Mouse (Mus musculus) cerebellum, postnatal 4 days (tissue): ENCODE data around the gene Lmo4.

Source experiments
- DNase-seq, 2 experiments: peaks; one replicate each; pipeline ENCODE4 v3.0.0; 2022; ENCODE audit warnings: low spot score in 2 of 2, mixed read lengths in 1 of 2

Lmo4 gene

DNA sequence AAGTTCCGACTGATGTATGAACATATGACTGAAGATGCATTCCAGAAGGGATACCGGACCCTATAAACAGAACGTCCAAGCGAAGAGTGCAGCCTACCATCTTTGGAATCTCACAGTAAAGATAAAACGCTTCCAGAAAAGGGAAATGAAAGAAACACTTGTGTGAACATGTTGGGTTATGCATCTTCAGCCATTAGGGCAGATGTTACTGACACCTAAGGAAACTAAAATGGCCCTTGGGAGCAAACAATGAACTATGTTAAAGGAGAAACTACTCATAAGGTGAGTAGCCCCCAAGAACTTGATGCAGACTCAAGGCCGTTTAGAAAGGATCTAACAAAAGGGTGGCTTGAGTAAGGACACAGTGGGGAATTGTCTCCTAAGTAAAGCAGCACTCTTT is 54.0 kb downstream of the Lmo4 start:
- DNase-seq = no peak

DNA sequence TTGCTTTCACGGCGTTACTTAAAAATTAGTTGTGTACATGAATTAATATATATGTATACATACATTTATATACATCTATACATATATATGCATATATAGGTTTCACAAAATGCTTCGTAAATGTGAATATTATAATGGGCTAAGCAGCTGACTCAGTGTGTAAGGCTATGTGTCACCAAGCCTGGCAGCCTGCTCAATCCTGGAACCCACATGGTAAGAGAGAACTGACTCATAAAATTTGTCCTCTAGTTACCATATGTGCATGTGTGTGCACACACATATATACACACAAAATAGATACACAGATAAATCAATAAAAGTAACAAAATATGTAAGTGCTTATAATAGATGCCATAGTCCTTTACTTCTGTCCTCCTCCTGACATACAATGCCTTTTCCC is 56.8 kb downstream of the Lmo4 start:
- DNase-seq = no peak

DNA sequence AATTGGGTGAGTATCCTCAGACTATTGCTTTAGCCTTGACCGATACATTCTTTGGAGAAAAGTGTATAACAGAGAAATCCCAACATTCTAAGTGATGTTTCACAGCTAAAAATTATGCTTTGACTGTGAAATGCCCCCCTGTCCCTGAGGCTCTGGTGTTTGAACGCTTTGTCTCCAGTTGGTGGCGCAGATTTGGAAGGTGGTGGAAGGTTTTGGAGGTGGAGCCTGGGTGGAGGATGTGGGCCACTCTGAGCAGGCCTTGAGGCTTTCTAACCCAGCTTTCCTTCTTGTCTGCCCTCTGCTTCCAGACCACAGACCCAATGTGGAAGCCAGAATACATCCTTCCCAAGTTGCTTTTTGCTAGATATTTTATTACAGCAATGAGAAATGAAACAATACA is 57.8 kb downstream of the Lmo4 start:
- DNase-seq = no peak

DNA sequence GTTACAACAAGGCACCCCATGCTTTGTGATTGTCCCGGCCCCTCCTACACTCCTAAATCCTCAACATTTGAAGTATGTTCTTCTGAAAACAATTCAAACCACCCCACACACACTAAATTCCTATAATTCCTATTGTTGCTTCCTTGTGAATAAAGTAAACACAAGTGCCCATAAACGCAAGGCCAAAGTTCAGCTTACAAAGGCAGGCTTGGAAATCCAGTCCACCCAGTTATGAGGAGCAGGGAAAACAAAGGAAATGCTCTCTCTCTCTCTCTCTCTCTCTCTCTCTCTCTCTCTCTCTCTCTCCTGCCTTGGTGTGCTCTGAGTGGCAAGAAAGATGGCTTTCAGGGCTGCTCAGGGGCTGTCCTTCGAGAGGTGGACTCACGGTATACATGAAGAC is 61.0 kb downstream of the Lmo4 start:
- DNase-seq = no peak

DNA sequence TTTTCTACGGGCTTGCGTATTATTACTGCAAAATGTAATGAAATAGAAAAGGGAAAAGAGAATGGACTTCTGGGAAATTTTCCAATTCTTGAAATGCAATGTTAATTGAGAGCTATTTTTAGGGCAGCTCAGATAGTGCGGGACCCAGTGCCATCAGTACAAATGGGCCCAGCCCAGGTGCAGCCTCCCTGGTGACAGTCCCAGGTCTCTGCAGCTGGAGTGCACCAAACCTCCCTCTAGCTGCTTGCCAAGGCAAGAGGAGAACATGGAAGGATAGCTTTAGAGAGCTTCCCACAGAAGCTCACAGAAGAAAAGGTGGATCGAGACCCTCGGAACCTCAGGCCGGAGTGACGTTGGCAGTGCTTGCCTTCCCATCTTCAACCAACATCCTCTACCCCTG is 62.1 kb downstream of the Lmo4 start:
- no peak for DNase-seq

DNA sequence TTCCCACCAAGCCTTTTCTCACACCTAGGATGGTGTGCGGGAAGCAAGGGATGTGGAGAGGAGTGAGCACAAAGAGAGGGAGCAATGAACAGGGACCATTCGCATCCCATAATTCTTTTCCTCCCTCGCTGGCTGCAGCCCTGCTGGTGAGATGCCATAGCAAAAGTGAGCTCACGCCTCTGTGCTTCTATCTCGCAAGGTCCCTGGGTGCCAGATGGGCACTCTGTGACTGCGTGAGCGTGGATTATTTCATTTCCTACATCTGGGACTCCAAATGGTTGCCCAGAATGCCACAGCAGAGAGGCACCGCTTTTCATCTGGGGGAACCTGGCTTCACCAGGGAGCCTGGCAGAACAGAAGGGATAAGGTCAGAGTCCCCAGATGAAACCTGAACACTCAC is 63.2 kb downstream of the Lmo4 start:
- no peak for DNase-seq

DNA sequence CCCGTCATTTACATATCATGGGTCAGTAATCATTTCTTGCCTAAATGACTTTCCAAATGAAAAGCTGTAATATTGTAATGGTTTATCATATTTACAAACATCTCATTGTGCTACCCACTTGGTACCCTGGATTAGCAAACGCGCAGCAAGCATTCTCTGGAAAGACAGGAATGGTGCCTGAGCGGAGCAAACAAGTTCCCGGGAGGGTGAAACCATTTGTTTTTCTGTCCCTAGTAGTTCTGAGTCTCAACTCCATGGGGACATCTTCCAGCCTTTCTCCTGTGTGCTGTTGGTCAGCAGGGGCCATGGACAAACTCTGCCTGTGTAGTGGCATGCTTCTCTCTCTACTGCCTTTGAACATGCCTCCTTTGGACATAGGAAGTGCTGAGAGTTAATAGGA is 64.2 kb downstream of the Lmo4 start:
- no peak for DNase-seq

DNA sequence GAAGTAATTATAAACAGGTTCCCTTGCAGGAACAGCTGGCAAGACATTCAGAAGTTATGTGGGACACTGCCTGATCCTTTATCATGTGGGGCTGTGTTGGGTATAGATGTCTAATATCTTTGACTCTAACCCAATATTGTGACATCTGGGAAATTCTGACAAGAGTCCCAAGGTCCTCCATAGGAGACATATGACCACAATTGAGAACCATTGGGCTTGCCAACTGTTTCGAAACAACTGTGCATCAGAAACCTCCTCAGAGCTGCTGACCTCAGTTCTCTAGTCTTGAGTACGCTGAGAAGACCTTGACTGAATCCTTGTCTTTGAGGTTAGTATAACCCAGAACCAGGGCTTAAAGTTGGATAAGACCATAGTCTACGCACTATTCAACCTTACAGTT is 66.4 kb downstream of the Lmo4 start:
- DNase-seq = no peak
